Mouse (Mus musculus): ENCODE measurements at regions not wholly inside any gene's neighbourhood (a gene's known extent, or its start where the extent isn't known, plus 50 kb on each side); places are given as distances from the start of the nearest gene placed in this dataset.

DNA sequence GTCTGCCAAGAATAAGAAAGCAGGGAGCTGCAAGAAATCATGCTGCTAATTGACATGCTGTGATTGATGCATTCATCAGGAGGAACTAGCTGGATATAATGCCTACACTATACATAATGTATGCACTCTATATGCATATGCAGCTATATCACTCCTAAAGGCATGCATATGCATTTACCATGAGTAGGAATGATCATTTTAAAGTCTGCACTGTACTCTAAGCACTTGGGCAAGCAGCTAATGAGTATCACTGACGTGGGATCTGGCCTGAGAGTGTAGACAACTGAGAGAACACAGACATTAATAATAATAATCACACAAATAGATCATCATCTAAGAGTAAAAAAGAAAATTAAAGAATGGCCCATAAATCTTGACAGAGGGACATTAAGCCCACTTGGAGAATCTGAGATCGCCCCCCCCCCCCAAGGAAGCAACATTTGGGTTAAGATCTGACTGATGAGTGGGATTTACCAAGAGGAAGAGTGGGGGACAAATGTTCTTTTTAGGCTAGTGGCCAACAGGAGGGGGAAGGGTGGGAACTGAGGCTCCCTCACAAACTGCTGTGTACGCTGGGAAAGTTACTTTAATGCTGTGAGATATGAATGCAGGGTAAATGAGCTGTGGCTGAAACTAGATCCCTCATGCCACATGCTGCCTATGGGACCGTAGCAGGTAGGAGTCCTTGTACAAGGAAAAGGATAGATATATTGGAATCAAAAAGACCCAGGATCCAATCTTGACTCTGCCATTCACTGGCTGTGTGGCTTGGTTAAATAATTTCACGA is 155.0 kb downstream of the Gsdmc2 start:
- DNase-seq, result no peak
- H3K4me3 ChIP-seq, result no peak overlapping the region
- TF ChIP-seq CTCF (IDR thresholded peaks at IDR 0.05), result no peak
- intact Hi-C loops (cut with DNase I), result no loop called here
- H3K27ac ChIP-seq, result no peak overlapping the region

DNA sequence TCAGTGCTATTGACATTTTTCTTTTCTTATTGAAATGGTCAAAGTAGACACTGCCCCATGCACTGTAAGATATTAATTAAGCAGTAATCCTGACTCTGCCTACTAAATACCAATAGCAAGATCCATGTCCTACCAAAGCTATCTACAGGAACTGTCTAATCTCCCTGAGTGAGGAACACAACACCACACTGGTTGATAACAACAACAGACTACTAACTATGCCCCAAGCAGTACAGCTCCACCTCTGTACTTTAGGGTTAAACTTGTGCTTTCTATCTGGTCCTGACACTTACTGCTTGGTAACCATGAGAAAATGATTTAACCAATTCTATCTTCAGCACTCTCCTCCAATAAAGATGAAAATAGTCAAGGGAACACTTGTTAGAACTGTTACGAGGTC is 157.1 kb downstream of the Gsdmc2 start:
- Histone ChIP-seq H3K4me3 (no peak overlapping the region), H3K27ac (no peak overlapping the region)
- TF ChIP-seq CTCF (IDR thresholded peaks at IDR 0.05), result no peak
- intact Hi-C loops (cut with DNase I), result no loop called here
- no peak for DNase-seq

GRCm38 (mm10) chr15:63686954-63687562 is 157.9 kb downstream of the Gsdmc2 start:
- TF ChIP-seq CTCF (IDR thresholded peaks at IDR 0.05), result no peak
- H3K27ac ChIP-seq, result no peak overlapping the region
- DNase-seq, result no peak
- no peak overlapping the region for H3K4me3 ChIP-seq
- intact Hi-C loops (cut with DNase I), result no loop called here

DNA sequence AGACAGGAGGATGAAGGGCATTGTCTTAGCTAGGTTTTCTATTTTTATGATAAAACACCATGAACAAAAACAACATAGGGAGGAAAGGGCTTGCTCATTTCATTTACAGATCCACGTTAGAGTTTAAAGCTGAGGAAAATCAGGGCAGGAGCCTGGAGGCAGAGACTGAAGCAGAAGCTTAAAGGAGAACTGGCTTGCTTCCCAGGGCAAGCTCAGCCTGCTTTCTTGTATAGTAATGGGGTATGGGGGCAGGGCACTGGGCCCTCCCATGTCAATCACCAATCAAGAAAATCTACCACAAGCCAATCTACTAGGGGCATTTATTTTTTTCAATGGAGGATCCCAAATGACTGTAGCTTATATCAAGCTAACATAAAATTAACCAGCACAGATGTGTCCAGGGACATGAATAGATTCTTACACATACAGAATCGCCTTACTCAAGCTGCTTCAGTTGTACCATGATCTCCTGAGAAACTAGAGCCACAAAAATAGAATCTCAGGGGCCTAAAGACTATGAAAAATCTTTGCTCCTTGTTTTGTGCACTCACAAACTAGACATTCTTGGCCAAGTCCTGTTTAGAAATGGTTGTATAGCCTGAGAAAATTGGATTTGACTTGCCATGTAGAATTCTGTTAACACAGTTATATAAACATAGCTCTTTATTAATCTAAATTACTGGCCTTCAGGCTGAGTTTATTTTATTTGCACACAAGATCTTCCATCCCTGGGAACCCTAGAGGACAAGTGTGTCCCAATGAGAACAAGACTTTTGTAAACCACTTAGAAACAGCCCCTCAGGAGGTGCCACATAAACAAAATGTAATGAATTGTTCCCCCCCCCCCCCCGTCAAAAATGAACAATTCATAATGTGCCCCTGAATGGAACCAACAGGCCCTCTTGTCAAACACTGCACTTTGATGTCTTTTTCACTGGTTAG is 164.7 kb downstream of the Gsdmc2 start:
- Histone ChIP-seq H3K4me3 (no peak overlapping the region), H3K27ac (no peak overlapping the region)
- intact Hi-C loops (cut with DNase I), result no loop called here
- DNase-seq, result no peak
- no peak for TF ChIP-seq CTCF (IDR thresholded peaks at IDR 0.05)

- Histone ChIP-seq H3K27ac (no peak overlapping the region), H3K4me3 (no peak overlapping the region)
- no peak for TF ChIP-seq CTCF (IDR thresholded peaks at IDR 0.05)
- intact Hi-C loops (cut with DNase I), result no loop called here
- no peak for DNase-seq
Measured at GRCm38 (mm10) chr15:63678921-63679320, 166.1 kb downstream of the Gsdmc2 start.

GRCm38 (mm10) chr15:63675491-63676036 is 169.4 kb downstream of the Gsdmc2 start:
- no peak for DNase-seq
- intact Hi-C loops (cut with DNase I), result no loop called here
- H3K27ac ChIP-seq, result no peak overlapping the region
- TF ChIP-seq CTCF (IDR thresholded peaks at IDR 0.05), result no peak
- H3K4me3 ChIP-seq, result no peak overlapping the region

DNA sequence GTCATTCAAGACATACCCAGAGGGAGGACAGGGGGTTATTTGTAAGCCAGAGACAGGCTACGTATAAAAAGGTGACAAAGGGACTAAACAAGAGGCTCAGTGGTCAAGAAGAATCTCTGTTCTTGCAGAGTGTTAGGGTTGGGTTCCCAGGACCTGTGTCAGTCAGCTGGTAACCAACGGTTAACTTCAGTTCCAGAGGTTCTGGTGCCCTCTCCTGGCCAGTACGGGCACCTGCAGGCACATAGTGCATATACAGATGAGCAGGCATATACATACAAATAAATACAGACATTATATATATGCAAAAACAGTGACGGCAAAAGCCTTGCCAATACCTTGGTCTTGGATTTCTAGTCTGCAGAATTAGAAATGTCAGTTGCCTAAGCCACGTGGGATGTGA is 170.6 kb downstream of the Gsdmc2 start:
- DNase-seq, result no peak
- intact Hi-C loops (cut with DNase I), result no loop called here
- Histone ChIP-seq H3K4me3 (no peak overlapping the region), H3K27ac (no peak overlapping the region)
- no peak for TF ChIP-seq CTCF (IDR thresholded peaks at IDR 0.05)

- intact Hi-C loops (cut with DNase I), result no loop called here
- DNase-seq, result no peak
- no peak overlapping the region for H3K27ac ChIP-seq
- no peak overlapping the region for H3K4me3 ChIP-seq
- no peak for TF ChIP-seq CTCF (IDR thresholded peaks at IDR 0.05)
Measured at GRCm38 (mm10) chr15:63671081-63671480, 173.9 kb downstream of the Gsdmc2 start.

DNA sequence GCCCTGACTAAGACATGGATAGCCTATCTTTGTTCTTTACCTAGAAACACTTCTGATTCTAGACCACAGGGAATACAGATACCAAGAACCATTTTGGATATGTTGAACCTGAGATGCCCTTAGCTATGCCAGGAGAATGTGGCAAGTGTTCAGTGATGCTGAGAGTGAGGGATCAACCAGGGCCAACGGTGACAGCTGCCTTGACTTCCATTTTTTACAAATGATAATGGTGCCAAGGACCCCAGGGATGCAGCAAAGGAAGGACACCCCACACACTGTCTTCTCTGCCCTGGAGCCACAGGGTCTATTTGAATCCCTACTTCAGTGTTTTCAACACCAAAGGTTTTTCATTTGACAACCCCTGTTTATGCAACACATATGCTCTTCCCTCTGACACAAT is 174.4 kb downstream of the Gsdmc2 start:
- no peak for DNase-seq
- no peak for TF ChIP-seq CTCF (IDR thresholded peaks at IDR 0.05)
- no peak overlapping the region for H3K4me3 ChIP-seq
- intact Hi-C loops (cut with DNase I), result no loop called here
- H3K27ac ChIP-seq, result no peak overlapping the region

DNA sequence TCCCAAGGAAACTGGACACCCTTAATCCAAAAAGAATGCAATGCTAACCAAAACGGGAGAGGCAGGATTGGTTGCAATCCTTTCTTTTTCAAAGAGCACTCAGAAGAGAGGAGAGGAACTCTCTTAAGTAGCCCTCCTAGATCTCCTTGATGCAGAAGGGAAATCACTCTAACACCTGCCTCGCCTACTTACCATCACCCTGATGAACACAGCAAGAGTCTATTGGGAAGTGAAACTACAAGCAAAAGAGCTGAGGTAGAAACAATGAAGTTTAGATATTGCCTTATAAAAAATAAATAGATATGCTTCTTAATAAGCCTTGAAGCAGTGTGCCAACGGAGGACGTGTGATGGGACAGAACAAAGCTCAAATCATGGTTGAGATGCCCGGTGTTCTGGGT is 177.4 kb downstream of the Gsdmc2 start:
- DNase-seq, result no peak
- no peak for TF ChIP-seq CTCF (IDR thresholded peaks at IDR 0.05)
- Histone ChIP-seq H3K27ac (no peak overlapping the region), H3K4me3 (no peak overlapping the region)
- intact Hi-C loops (cut with DNase I), result no loop called here

- no peak for DNase-seq
- Histone ChIP-seq H3K4me3 (no peak overlapping the region), H3K27ac (no peak overlapping the region)
- intact Hi-C loops (cut with DNase I), result no loop called here
- no peak for TF ChIP-seq CTCF (IDR thresholded peaks at IDR 0.05)
Measured at GRCm38 (mm10) chr15:63665517-63665916, 179.5 kb downstream of the Gsdmc2 start.

GRCm38 (mm10) chr15:63664877-63665276 is 180.1 kb downstream of the Gsdmc2 start:
- Histone ChIP-seq H3K27ac (no peak overlapping the region), H3K4me3 (no peak overlapping the region)
- no peak for TF ChIP-seq CTCF (IDR thresholded peaks at IDR 0.05)
- DNase-seq, result no peak
- intact Hi-C loops (cut with DNase I), result no loop called here

DNA sequence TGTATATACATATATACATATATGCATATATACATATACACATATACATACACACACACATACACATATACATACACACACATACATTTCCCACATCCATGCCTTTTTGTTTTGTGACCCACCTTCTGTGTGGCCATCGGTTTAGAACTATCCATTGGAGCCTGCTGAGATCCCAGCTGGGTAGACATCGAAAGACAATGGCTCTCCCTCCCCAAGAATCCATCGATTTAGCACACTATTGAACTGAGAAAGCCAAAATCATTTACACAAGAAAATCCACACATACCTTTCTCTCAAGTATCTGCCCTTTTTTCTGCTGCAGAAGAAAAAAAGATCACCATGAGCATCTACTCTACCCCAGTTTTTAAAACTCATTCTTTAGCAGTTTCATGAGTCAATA is 182.8 kb downstream of the Gsdmc2 start:
- intact Hi-C loops (cut with DNase I), result no loop called here
- no peak overlapping the region for H3K4me3 ChIP-seq
- no peak for TF ChIP-seq CTCF (IDR thresholded peaks at IDR 0.05)
- H3K27ac ChIP-seq, result no peak overlapping the region
- no peak for DNase-seq
